Mouse (Mus musculus) CH12.LX (cell line): Measurements from ENCODE around the gene Sept9. TPM values are rescaled to one million over a fixed set of nuclear protein-coding genes. Genes with fewer than 3 reads are reported as not detected.
A peak's percentile ranks its signal among the peaks of the same experiment; 100 is the strongest.

Experiments used
- DNase-seq: peaks from one replicate; pipeline ENCODE4 v3.0.0-alpha.2; 2013; ENCODE audit errors: extremely low read depth
- H3K27ac ChIP-seq: 2 replicates; pipeline ENCODE4 v1.5.1; 2012; ENCODE audit warnings: low read depth, mild to moderate bottlenecking, control low read depth, moderate library complexity; ENCODE audit not compliant: insufficient read depth
- H3K27me3 ChIP-seq: replicated peaks from 2 replicates; pipeline ENCODE3; 2012; ENCODE audit warnings: inconsistent platforms
- H3K36me3 ChIP-seq, 2 experiments: replicated peaks in 1 of 2; 2 replicates each; pipeline versions ENCODE3 to v1.6.1; 2012; ENCODE audit warnings: inconsistent platforms in 1 of 2, low read length in 1 of 2, mild to moderate bottlenecking in 1 of 2, mixed read lengths in 1 of 2, moderate library complexity in 1 of 2; ENCODE audit not compliant: control insufficient read depth in 1 of 2, insufficient read depth in 1 of 2
- H3K4me1 ChIP-seq, 2 experiments: 2 replicates each; pipeline ENCODE4 v1.6.1; 2012; ENCODE audit warnings: inconsistent platforms in 1 of 2, moderate library complexity in 1 of 2; ENCODE audit not compliant: insufficient read depth in 2 of 2, control insufficient read depth in 1 of 2
- H3K4me2 ChIP-seq: 2 replicates; pipeline ENCODE4 v1.6.1; 2012; ENCODE audit warnings: low read depth, mild to moderate bottlenecking, control low read depth; ENCODE audit not compliant: poor library complexity, insufficient read depth, severe bottlenecking
- H3K4me3 ChIP-seq, 3 experiments: fragments of 150-350 bp in 1 of 3; sonication (generic) in 1 of 3; replicated peaks in 1 of 3; 2 replicates each; pipeline versions ENCODE3 to v1.5.1; 2011 to 2012; ENCODE audit warnings: low read depth in 2 of 3, low read length in 2 of 3, mild to moderate bottlenecking in 2 of 3, moderate library complexity in 2 of 3, control low read depth in 1 of 3, improper control_type of control experiment in 1 of 3, inconsistent platforms in 1 of 3, mixed read lengths in 1 of 3; ENCODE audit not compliant: poor library complexity in 1 of 3
- H3K79me2 ChIP-seq: replicated peaks from 2 replicates; pipeline ENCODE4 v1.6.1; 2012; ENCODE audit warnings: mild to moderate bottlenecking, moderate library complexity; ENCODE audit not compliant: control insufficient read depth, poor library complexity, insufficient read depth, severe bottlenecking; ENCODE audit errors: extremely low read depth
- H3K9ac ChIP-seq: 2 replicates; pipeline ENCODE4 v1.6.1; 2012; ENCODE audit warnings: low read depth, mild to moderate bottlenecking, control low read depth, moderate library complexity; ENCODE audit not compliant: insufficient read depth
- H3K9me3 ChIP-seq: replicated peaks from 2 replicates; pipeline ENCODE3; 2012; ENCODE audit warnings: low read length, inconsistent platforms, mixed read lengths
- BHLHE40 ChIP-seq: IDR thresholded peaks from 2 replicates; pipeline ENCODE4 v1.6.1; 2011; ENCODE audit warnings: mild to moderate bottlenecking, low read depth, low read length, improper control_type of control experiment
- CHD1 ChIP-seq: IDR thresholded peaks from 2 replicates; pipeline ENCODE4 v1.6.1; 2012; ENCODE audit warnings: low read depth, low read length, improper control_type of control experiment, inconsistent platforms
- CHD2 ChIP-seq: IDR thresholded peaks from 2 replicates; pipeline ENCODE4 v1.6.1; 2011; ENCODE audit warnings: low read length, improper control_type of control experiment
- E2F4 ChIP-seq: IDR thresholded peaks from 2 replicates; pipeline ENCODE4 v1.6.1; 2011; ENCODE audit warnings: low read depth, low read length, improper control_type of control experiment; ENCODE audit not compliant: insufficient replicate concordance
- ELF1 ChIP-seq: IDR thresholded peaks from 2 replicates; pipeline ENCODE4 v1.6.1; 2014; ENCODE audit warnings: low read depth, mild to moderate bottlenecking, inconsistent platforms, low read length, improper control_type of control experiment
- EP300 ChIP-seq: IDR thresholded peaks from 2 replicates; pipeline ENCODE4 v1.6.1; 2011; ENCODE audit warnings: low read length, improper control_type of control experiment
- ETS1 ChIP-seq: conservative IDR thresholded peaks from 2 replicates; pipeline ENCODE4 v1.6.1; 2012; ENCODE audit warnings: low read depth, mild to moderate bottlenecking, inconsistent platforms, low read length, improper control_type of control experiment, moderate library complexity
- GABPA ChIP-seq: IDR thresholded peaks from 2 replicates; pipeline ENCODE4 v1.6.1; 2012; ENCODE audit warnings: low read depth, low read length, improper control_type of control experiment, inconsistent platforms; ENCODE audit not compliant: insufficient replicate concordance
- HCFC1 ChIP-seq: IDR thresholded peaks from 2 replicates; pipeline ENCODE4 v1.6.1; 2012; ENCODE audit warnings: low read depth, mild to moderate bottlenecking, inconsistent platforms, low read length, improper control_type of control experiment
- IRF4 ChIP-seq: IDR thresholded peaks from 2 replicates; pipeline ENCODE4 v1.6.1; 2014; ENCODE audit warnings: low read depth, mild to moderate bottlenecking, inconsistent platforms, low read length, improper control_type of control experiment
- JUN ChIP-seq: IDR thresholded peaks from 2 replicates; pipeline ENCODE4 v1.6.1; 2011; ENCODE audit warnings: low read depth, mild to moderate bottlenecking, low read length, improper control_type of control experiment, moderate library complexity; ENCODE audit not compliant: insufficient read depth
- JUND ChIP-seq: conservative IDR thresholded peaks from 2 replicates; pipeline ENCODE4 v1.6.1; 2011; ENCODE audit warnings: low read depth, low read length, improper control_type of control experiment
- KAT2A ChIP-seq: IDR thresholded peaks from 2 replicates; pipeline ENCODE4 v1.6.1; 2012; ENCODE audit warnings: low read length, improper control_type of control experiment, inconsistent platforms; ENCODE audit not compliant: insufficient replicate concordance
- MAFK ChIP-seq: IDR thresholded peaks from 2 replicates; pipeline ENCODE4 v1.6.1; 2011; ENCODE audit warnings: low read length, improper control_type of control experiment; ENCODE audit not compliant: insufficient replicate concordance
- MAX ChIP-seq: IDR thresholded peaks from 2 replicates; pipeline ENCODE4 v1.6.1; 2011; ENCODE audit warnings: low read length, improper control_type of control experiment
- MAZ ChIP-seq: IDR thresholded peaks from 2 replicates; pipeline ENCODE4 v1.6.1; 2012; ENCODE audit warnings: low read depth, mild to moderate bottlenecking, inconsistent platforms, low read length, improper control_type of control experiment, moderate library complexity
- MEF2A ChIP-seq: IDR thresholded peaks from 2 replicates; pipeline ENCODE4 v1.6.1; 2014; ENCODE audit warnings: low read depth, mild to moderate bottlenecking, inconsistent platforms, low read length, improper control_type of control experiment, borderline replicate concordance
- MXI1 ChIP-seq: IDR thresholded peaks from 2 replicates; pipeline ENCODE4 v1.6.1; 2011; ENCODE audit warnings: mild to moderate bottlenecking, low read depth, low read length, improper control_type of control experiment
- MYC ChIP-seq: IDR thresholded peaks from 2 replicates; pipeline ENCODE4 v1.6.1; 2011; ENCODE audit warnings: low read depth, mild to moderate bottlenecking, improper control_type of control experiment, low read length
- NELFE ChIP-seq: IDR thresholded peaks from 2 replicates; pipeline ENCODE4 v1.6.1; 2011; ENCODE audit warnings: low read depth, low read length, improper control_type of control experiment
- NRF1 ChIP-seq: IDR thresholded peaks from 2 replicates; pipeline ENCODE4 v1.6.1; 2014; ENCODE audit warnings: low read depth, mild to moderate bottlenecking, inconsistent platforms, low read length, improper control_type of control experiment, moderate library complexity
- PAX5 ChIP-seq: IDR thresholded peaks from 2 replicates; pipeline ENCODE4 v1.6.1; 2012; ENCODE audit warnings: low read length, inconsistent platforms, mixed read lengths
- POLR2A ChIP-seq: IDR thresholded peaks from 2 replicates; pipeline ENCODE4 v1.6.1; 2011; ENCODE audit warnings: low read depth, mild to moderate bottlenecking, improper control_type of control experiment, low read length
- POLR2AphosphoS2 ChIP-seq: IDR thresholded peaks from 2 replicates; pipeline ENCODE4 v1.6.1; 2011; ENCODE audit warnings: low read depth, low read length, improper control_type of control experiment
- RAD21 ChIP-seq: IDR thresholded peaks from 2 replicates; pipeline ENCODE4 v1.6.1; 2011; ENCODE audit warnings: low read depth, mild to moderate bottlenecking, low read length, improper control_type of control experiment, moderate library complexity
- RCOR1 ChIP-seq: conservative IDR thresholded peaks from 2 replicates; pipeline ENCODE4 v1.6.1; 2012; ENCODE audit warnings: low read depth, mild to moderate bottlenecking, inconsistent platforms, low read length, improper control_type of control experiment
- SIN3A ChIP-seq: IDR thresholded peaks from 2 replicates; pipeline ENCODE4 v1.6.1; 2012; ENCODE audit warnings: low read length, improper control_type of control experiment, inconsistent platforms
- SMC3 ChIP-seq: IDR thresholded peaks from 2 replicates; pipeline ENCODE4 v1.6.1; 2011; ENCODE audit warnings: low read depth, low read length, improper control_type of control experiment
- TBP ChIP-seq: conservative IDR thresholded peaks from 2 replicates; pipeline ENCODE4 v1.6.1; 2011; ENCODE audit warnings: low read depth, low read length, improper control_type of control experiment
- TCF12 ChIP-seq: IDR thresholded peaks from 2 replicates; pipeline ENCODE4 v1.6.1; 2014; ENCODE audit warnings: low read depth, mild to moderate bottlenecking, inconsistent platforms, low read length, improper control_type of control experiment
- USF1 ChIP-seq: IDR thresholded peaks from 2 replicates; pipeline ENCODE4 v1.6.1; 2014; ENCODE audit warnings: low read depth, mild to moderate bottlenecking, inconsistent platforms, low read length, improper control_type of control experiment
- ZC3H11A ChIP-seq: IDR thresholded peaks from 2 replicates; pipeline ENCODE4 v1.6.1; 2012; ENCODE audit warnings: low read depth, mild to moderate bottlenecking, inconsistent platforms, low read length, improper control_type of control experiment
- ZMIZ1 ChIP-seq: IDR thresholded peaks from 2 replicates; pipeline ENCODE4 v1.6.1; 2012; ENCODE audit warnings: low read depth, mild to moderate bottlenecking, inconsistent platforms, low read length, improper control_type of control experiment
- ZNF384 ChIP-seq: IDR thresholded peaks from 2 replicates; pipeline ENCODE4 v1.6.1; 2012; ENCODE audit warnings: low read depth, low read length, improper control_type of control experiment, inconsistent platforms
- dilution Hi-C: fragments of 300-500 bp; cut with MboI; formaldehyde crosslinking; loops from 2 replicates; pipeline ENCODE4 v1.14.3; 2020; ENCODE audit warnings: low sequenced_read_pairs; ENCODE audit not compliant: extremely low pct_unique_long_range_greater_than_20kb, extremely low pct_ligation_motif_present
- in situ Hi-C: fragments of 300-500 bp; cut with MboI; formaldehyde crosslinking; loops from 3 replicates; pipeline ENCODE4 v1.14.3; 2019; ENCODE audit warnings: low sequenced_read_pairs, low pct_ligation_motif_present, low pct_unique_long_range_greater_than_20kb, mixed read lengths
- polyA plus RNA-seq: library from polyadenylated mRNA; unstranded; fragments of >175 nt; gene quantifications from 2 replicates; pipeline ENCODE4 v1.2.1, GENCODE M21; 2012; ENCODE audit warnings: low read depth; ENCODE audit not compliant: insufficient read length
- total RNA-seq, 2 experiments: library from RNA; depleted of rRNA; stranded (reverse); fragments of 300-350 nt in 1 of 2; fragments of >200 nt in 1 of 2; gene quantifications; 2 replicates each; pipeline ENCODE4 v1.2.3; 2012 to 2014

The Sept9 gene
- total and polyA plus RNA-seq, 3 experiments = 47.6 to 128 (median 110) TPM

- H3K4me2 ChIP-seq = no peak overlapping the region
- TF ChIP-seq BHLHE40 (peak; percentile 60), SMC3 (no peak), NELFE (no peak), MAFK (no peak), MAZ (0 out of 2 replicates have a peak, but pooled peaks have one; percentile 37), RAD21 (no peak), MEF2A (0 out of 2 replicates have a peak, but pooled peaks have one; percentile 30), MYC (no peak), ZC3H11A (no peak), POLR2A (no peak), EP300 (no peak), CHD1 (no peak), RCOR1 (no peak), MAX (no peak), PAX5 (no peak), HCFC1 (no peak), NRF1 (0 out of 2 replicates have a peak, but pooled peaks have one; percentile 12), ZNF384 (no peak), KAT2A (no peak), ELF1 (0 out of 2 replicates have a peak, but pooled peaks have one; percentile 10), CHD2 (no peak), JUN (no peak), E2F4 (no peak), ETS1 (peak; percentile 69), POLR2AphosphoS2 (no peak), TCF12 (peak; percentile 76), IRF4 (no peak), GABPA (no peak), MXI1 (no peak), JUND (no peak), SIN3A (0 out of 2 replicates have a peak, but pooled peaks have one; percentile 26), ZMIZ1 (no peak), TBP (no peak), USF1 (no peak)
- peaks cover 18% of the 10 kb centered on the region for H3K27me3 ChIP-seq
- H3K27ac ChIP-seq = no peak overlapping the region
- dilution Hi-C loops (loop anchor here (25.0 kb wide), 1 partner anchor 128 kb away; no protein-coding TSS in a partner anchor), in situ Hi-C loops (loop anchor here (5.0 kb wide), 2 partner anchors 33 to 57 kb away; no protein-coding TSS in a partner anchor)
- peaks cover 24 to 37% of the 10 kb centered on the region in 2 experiments for H3K4me1 ChIP-seq
- H3K79me2 ChIP-seq = no peaks in the 10 kb centered on the region
- no peaks in the 10 kb centered on the region for H3K36me3 ChIP-seq
- no peak for DNase-seq
- H3K9ac ChIP-seq = no peak overlapping the region
- no peak overlapping the region for H3K4me3 ChIP-seq
- no peaks in the 10 kb centered on the region for H3K9me3 ChIP-seq
Measured at GRCm38 (mm10) chr11:117233818-117234217, 34.4 kb downstream of the Sept9 start.
